Mouse (Mus musculus) lung, postnatal 0 days (tissue): Measurements from ENCODE around the gene Gpr45. TPM values are rescaled to one million over a fixed set of nuclear protein-coding genes. Genes with fewer than 3 reads are reported as not detected.

Source experiments
- ATAC-seq: fragments of 200-750 bp; cut with Nextera tagmentation; 2 replicates; pipeline ENCODE4 v1.8.0; 2017; ENCODE audit warnings: moderate library complexity
- DNase-seq: peaks from one replicate; pipeline ENCODE4 v3.0.0-alpha.2; 2016; ENCODE audit warnings: low spot score
- H3K27ac ChIP-seq: fragments of 300-500 bp; sonication (generic); 2 replicates; pipeline ENCODE4 v1.5.1; 2014; ENCODE audit warnings: antibody characterized with exemption, mild to moderate bottlenecking, low read length, mixed read lengths
- H3K27me3 ChIP-seq: fragments of 300-500 bp; sonication (generic); replicated peaks from 2 replicates; pipeline ENCODE4 v1.6.1; 2014; ENCODE audit warnings: low read length, mixed read lengths; ENCODE audit not compliant: insufficient read depth
- H3K36me3 ChIP-seq: fragments of 300-500 bp; sonication (generic); 2 replicates; pipeline ENCODE4 v1.6.1; 2014; ENCODE audit warnings: low read length, mixed read lengths; ENCODE audit not compliant: insufficient read depth
- H3K4me1 ChIP-seq: fragments of 300-500 bp; sonication (generic); 2 replicates; pipeline ENCODE4 v1.6.1; 2014; ENCODE audit warnings: antibody characterized with exemption, low read depth, low read length, mixed read lengths; ENCODE audit not compliant: insufficient read depth
- H3K4me2 ChIP-seq: fragments of 300-500 bp; sonication (generic); replicated peaks from 2 replicates; pipeline ENCODE4 v1.6.1; 2014; ENCODE audit warnings: low read depth, mild to moderate bottlenecking, low read length, moderate library complexity, mixed read lengths
- H3K4me3 ChIP-seq: fragments of 300-500 bp; sonication (generic); 2 replicates; pipeline ENCODE4 v1.5.1; 2014; ENCODE audit warnings: low read depth, low read length
- H3K9ac ChIP-seq: fragments of 300-500 bp; sonication (generic); replicated peaks from 2 replicates; pipeline ENCODE4 v1.6.1; 2014; ENCODE audit warnings: low read depth, mild to moderate bottlenecking
- H3K9me3 ChIP-seq: fragments of 300-500 bp; sonication (generic); 2 replicates; pipeline ENCODE4 v1.6.1; 2016; ENCODE audit warnings: low read length, mixed read lengths
- CTCF ChIP-seq: IDR thresholded peaks from 2 replicates; pipeline ENCODE4 v1.5.1; 2016; ENCODE audit warnings: antibody characterized with exemption, mild to moderate bottlenecking
- EP300 ChIP-seq: IDR thresholded peaks from 2 replicates; pipeline ENCODE4 v1.6.1; 2016; ENCODE audit warnings: antibody characterized with exemption, mild to moderate bottlenecking, control low read depth
- WGBS: fragments of 180-500 bp; shearing (Covaris S2); extraction: QIAGEN DNeasy Blood & Tissue Kit; methylation state at CpG from one replicate; pipeline ENCODE4 v1.1.7; 2014; 5-methylcytosine and 5-hydroxymethylcytosine counted together
- polyA plus RNA-seq: library from polyadenylated mRNA; unstranded; fragments of >200 nt; fragmentation: Nextera tagmentation; extraction: Ambion mirVana; gene quantifications from 2 replicates; pipeline ENCODE4 v1.2.1, GENCODE M21; 2015

Gpr45 gene
- 1.2 and 1.7 TPM in 2 replicates for polyA plus RNA-seq

- no peaks in the 10 kb centered on the region; the same call in 1 of the 2 replicates for H3K27me3 ChIP-seq
- H3K9me3 ChIP-seq: no peaks in the 10 kb centered on the region
- DNase-seq: peak; percentile 36
- 1% methylated on average over 41 of the region's 71 CpGs for WGBS
- H3K4me1 ChIP-seq: no peaks in the 10 kb centered on the region
- ATAC-seq: peak; percentile 58
- no peak within 1 kb of the TSS for H3K9ac ChIP-seq
- H3K36me3 ChIP-seq: no peaks in the 10 kb centered on the region
- no peak for TF ChIP-seq EP300
- TF ChIP-seq CTCF: no peak
- H3K4me2 ChIP-seq: peak within 1 kb of the TSS; percentile 97
- peak within 1 kb of the TSS; percentile 51 for H3K4me3 ChIP-seq
- no peak within 1 kb of the TSS for H3K27ac ChIP-seq
Observed at GRCm38 (mm10) chr1:42952734-42953481, at the start of gene Gpr45. Gene Gpr45, plus strand, starts transcription at chr1:42952872.

GRCm38 (mm10) chr1:42905148-42905547, 47.5 kb upstream of the Gpr45 start:
- WGBS: 82% methylated on average over 11 of the region's 11 CpGs
- Histone ChIP-seq H3K9ac (no peak overlapping the region), H3K4me2 (no peak overlapping the region), H3K9me3 (no peaks in the 10 kb centered on the region), H3K27me3 (no peaks in the 10 kb centered on the region), H3K27ac (no peak overlapping the region), H3K4me1 (no peaks in the 10 kb centered on the region), H3K36me3 (no peaks in the 10 kb centered on the region; the same call in none of the 2 replicates), H3K4me3 (no peak overlapping the region)
- TF ChIP-seq EP300 (no peak), CTCF (no peak)
- DNase-seq (no peak), ATAC-seq (no peak)

GRCm38 (mm10) chr1:42906696-42907095, 46.0 kb upstream of the Gpr45 start:
- Histone ChIP-seq H3K4me2 (no peak overlapping the region), H3K4me1 (no peaks in the 10 kb centered on the region), H3K9me3 (no peaks in the 10 kb centered on the region), H3K27me3 (no peaks in the 10 kb centered on the region), H3K9ac (no peak overlapping the region), H3K27ac (no peak overlapping the region), H3K36me3 (no peaks in the 10 kb centered on the region; the same call in 1 of the 2 replicates), H3K4me3 (no peak overlapping the region)
- 79% methylated on average over 7 of the region's 7 CpGs for WGBS
- no peak for TF ChIP-seq EP300
- TF ChIP-seq CTCF: no peak
- ATAC-seq (no peak), DNase-seq (no peak)

GRCm38 (mm10) chr1:42907153-42907552, 45.5 kb upstream of the Gpr45 start:
- Histone ChIP-seq H3K27ac (no peak overlapping the region), H3K9ac (no peak overlapping the region), H3K36me3 (no peaks in the 10 kb centered on the region; the same call in 1 of the 2 replicates), H3K9me3 (no peaks in the 10 kb centered on the region), H3K4me3 (no peak overlapping the region), H3K4me1 (no peaks in the 10 kb centered on the region), H3K27me3 (no peaks in the 10 kb centered on the region), H3K4me2 (no peak overlapping the region)
- ATAC-seq (no peak), DNase-seq (no peak)
- TF ChIP-seq EP300: no peak
- TF ChIP-seq CTCF: no peak
- WGBS: 59% methylated on average over 4 of the region's 4 CpGs

GRCm38 (mm10) chr1:42915062-42915461, 37.6 kb upstream of the Gpr45 start:
- no peak overlapping the region for H3K4me3 ChIP-seq
- ATAC-seq (peak; percentile 26; the same call in 1 of the 2 replicates), DNase-seq (peak; percentile 76)
- no peaks in the 10 kb centered on the region for H3K9me3 ChIP-seq
- H3K27ac ChIP-seq: no peak overlapping the region
- H3K4me2 ChIP-seq: no peak overlapping the region
- no peak overlapping the region for H3K9ac ChIP-seq
- no peaks in the 10 kb centered on the region for H3K4me1 ChIP-seq
- no peaks in the 10 kb centered on the region for H3K27me3 ChIP-seq
- WGBS: 8% methylated on average over 4 of the region's 4 CpGs
- no peaks in the 10 kb centered on the region for H3K36me3 ChIP-seq
- TF ChIP-seq CTCF: peak; percentile 89
- TF ChIP-seq EP300: no peak

- H3K27ac ChIP-seq: no peak overlapping the region
- TF ChIP-seq CTCF (no peak), EP300 (no peak)
- no peak overlapping the region for H3K9ac ChIP-seq
- H3K4me3 ChIP-seq: no peak overlapping the region
- DNase-seq (no peak), ATAC-seq (no peak)
- H3K27me3 ChIP-seq: no peaks in the 10 kb centered on the region
- no peaks in the 10 kb centered on the region for H3K4me1 ChIP-seq
- 74% methylated on average over 7 of the region's 7 CpGs for WGBS
- H3K36me3 ChIP-seq: no peaks in the 10 kb centered on the region
- no peaks in the 10 kb centered on the region for H3K9me3 ChIP-seq
- no peak overlapping the region for H3K4me2 ChIP-seq
Observed at GRCm38 (mm10) chr1:42916719-42917118, 36.0 kb upstream of the Gpr45 start.
